Mouse (Mus musculus): ENCODE results near the gene Akap1. TPM values are rescaled to one million over a fixed set of nuclear protein-coding genes. Genes with fewer than 3 reads are reported as not detected.
"Not testable (repeated sequence)": the region's sequence is repeated elsewhere in the genome, so short reads cannot be mapped to it uniquely, and the experiment has no call there.

Gene Akap1
- total RNA-seq (2021) = 128 and 149 TPM in 2 replicates
- long read RNA-seq, experiment 1, transcript Akap1-201 (11 exons, 3,758 nt) = major isoform, 95 of 138 reads
- long read RNA-seq, experiment 1, partial matches to known transcripts = 22 of 138 reads
- long read RNA-seq, experiment 1, other reads (novel, unspliced or antisense) = 18 of 138 reads
- long read RNA-seq, experiment 2, transcript Akap1-201 (11 exons, 3,758 nt) = major isoform, 92 of 122 reads
- long read RNA-seq, experiment 2, transcript Akap1-203 (11 exons, 2,673 nt) = minor isoform, 8 of 122 reads
- long read RNA-seq, experiment 2, partial matches to known transcripts = 10 of 122 reads
- long read RNA-seq, experiment 2, other reads (novel, unspliced or antisense) = 12 of 122 reads

- peak; percentile 99 for DNase-seq
Observed at GRCm38 (mm10) chr11:88864458-88865197, at the start of gene Akap1. Gene Akap1 (minus strand): TSS chr11:88864586.

DNA sequence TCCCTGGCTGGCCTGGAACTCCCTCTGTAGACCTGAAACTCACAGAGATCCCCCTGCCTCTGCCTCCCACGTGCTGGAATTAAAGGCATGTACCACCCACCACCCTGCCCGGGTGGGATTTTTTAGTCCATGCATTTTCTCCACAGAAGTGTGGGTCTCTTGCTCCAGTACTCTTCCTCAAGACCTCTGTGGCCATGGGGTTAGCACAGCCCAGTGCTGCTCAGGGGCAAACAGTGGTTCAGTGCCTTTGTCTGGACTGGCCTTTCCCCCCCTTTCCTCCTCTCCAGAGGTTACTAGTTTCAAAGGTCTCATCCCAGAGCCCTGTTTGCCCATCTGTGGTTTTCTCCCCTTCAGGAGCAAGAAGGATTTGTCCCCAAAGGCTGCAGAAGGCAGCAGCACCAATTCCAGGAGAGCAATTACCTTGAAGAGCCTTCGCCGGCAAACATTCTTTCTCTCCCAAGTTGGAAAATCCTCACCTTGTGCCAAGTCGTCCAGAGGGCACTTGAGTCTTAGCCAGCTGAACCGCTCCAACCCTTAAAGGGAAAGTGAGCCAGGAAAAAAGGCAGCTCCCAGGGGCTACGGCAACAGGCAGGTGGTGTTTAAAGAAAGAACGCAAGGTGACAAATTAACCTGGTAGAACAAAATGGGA is 45.1 kb upstream of the Akap1 start:
- peak; percentile 84 for DNase-seq

- DNase-seq = peak; percentile 85
Observed at GRCm38 (mm10) chr11:88908557-88909211, 44.3 kb upstream of the Akap1 start.

DNA sequence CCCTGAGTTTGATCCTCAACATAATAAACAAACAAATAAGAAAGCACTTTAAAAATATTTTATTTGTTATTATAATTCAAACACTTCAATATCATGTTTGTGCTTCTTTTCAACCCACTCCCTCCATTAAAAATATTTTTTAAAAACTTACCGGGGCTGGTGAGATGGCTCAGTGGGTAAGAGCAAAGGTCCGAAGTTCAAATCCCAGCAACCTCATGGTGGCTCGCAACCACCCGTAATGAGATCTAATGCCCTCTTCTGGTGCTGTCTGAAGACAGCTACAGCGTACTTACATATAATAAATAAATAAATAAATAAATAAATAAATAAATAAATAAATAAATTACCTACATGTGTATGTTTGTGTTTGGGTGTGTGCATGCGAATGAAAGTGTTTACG is 43.5 kb upstream of the Akap1 start:
- no peak for DNase-seq

- DNase-seq = peak; percentile 18
Observed at GRCm38 (mm10) chr11:88905621-88906020, 41.2 kb upstream of the Akap1 start.

DNA sequence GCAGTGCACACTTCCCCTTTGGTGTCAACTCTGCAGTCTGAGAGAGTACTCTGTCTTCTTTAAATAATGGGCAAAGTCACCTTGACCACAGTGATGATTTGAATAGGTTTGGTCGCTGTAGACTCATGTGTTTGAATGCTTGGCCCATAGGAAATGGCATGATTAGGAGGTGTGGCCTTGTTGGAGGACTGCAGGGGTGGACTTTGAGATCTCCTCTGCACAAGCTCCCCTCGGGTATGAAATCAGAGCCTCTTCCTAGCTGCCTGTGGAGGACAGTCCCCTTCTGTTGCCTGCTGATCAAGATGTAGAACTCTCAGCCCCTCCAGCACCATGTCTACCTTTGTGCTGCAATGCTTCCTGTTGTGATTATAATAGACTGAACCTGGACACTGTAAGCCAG is 39.7 kb upstream of the Akap1 start:
- DNase-seq = no peak

- DNase-seq = no peak
Observed at GRCm38 (mm10) chr11:88902762-88903161, 38.4 kb upstream of the Akap1 start.

DNA sequence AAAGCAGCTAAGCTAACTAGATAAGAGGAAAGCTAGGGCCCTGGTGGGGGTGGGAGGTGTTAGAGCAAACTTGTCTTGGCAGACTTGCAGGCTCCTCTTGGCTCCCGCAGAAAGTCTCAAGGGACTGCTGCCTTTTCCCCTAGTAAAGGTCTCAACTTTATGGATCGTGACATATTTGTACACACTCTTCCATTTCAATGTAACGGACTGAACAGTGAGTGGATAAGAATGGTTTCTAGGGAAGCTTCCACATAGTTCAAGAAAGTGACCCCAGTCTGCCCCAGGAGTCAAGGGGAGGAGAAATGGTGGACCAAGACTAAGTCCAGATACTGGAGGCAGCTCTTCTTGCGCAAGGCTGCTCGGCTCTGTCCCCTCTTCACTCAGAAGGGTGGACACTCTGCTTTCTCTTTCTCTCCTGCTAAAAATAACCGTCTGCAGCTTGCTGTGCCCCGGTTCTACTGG is 37.0 kb upstream of the Akap1 start:
- DNase-seq = peak; percentile 42

GRCm38 (mm10) chr11:88899561-88899960 is 35.2 kb upstream of the Akap1 start:
- DNase-seq = no peak

- DNase-seq = no peak
Observed at GRCm38 (mm10) chr11:88898380-88898763, 34.0 kb upstream of the Akap1 start.

DNA sequence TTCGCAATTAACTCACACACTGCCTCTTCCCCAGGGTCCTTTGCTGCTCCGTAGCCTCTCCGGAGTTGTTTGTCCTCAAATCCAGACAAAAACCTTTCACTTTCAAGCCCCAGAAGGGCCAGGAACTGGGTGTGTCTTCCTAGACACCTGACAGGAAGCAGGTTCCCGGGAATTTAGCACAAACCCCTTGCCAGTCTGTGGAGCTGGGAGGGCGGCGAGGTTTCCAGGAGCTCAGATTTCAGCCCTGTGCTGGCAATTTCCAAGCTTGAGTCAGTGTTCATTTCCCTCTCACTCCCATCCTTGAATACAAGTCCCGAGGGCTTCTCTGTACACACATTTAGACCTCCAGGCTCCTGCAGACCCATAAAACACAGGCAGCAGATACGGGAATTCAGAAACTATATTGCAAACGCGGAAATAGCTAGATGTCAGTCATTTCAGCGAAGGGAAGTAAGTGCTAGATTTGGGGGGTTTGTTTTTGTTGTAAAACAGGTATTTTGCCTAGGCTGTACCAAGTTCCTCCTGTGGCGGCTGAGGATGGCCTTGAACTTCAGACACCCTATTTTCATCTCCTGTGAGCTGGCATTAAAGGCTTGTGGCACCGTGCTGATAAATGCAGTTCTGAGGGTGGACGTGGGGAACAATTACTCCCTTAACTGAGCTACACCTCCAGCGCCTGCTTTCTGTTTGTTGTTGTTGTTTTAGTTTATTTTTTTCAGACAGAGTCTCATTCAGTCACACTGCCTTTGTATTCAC is 33.4 kb upstream of the Akap1 start:
- peak; percentile 60 for DNase-seq

- DNase-seq = not testable (repeated sequence)
Observed at GRCm38 (mm10) chr11:88895800-88896232, 31.4 kb upstream of the Akap1 start.

- DNase-seq = peak; percentile 44
Observed at GRCm38 (mm10) chr11:88895235-88895634, 30.8 kb upstream of the Akap1 start.

- not testable (repeated sequence) for DNase-seq
Observed at GRCm38 (mm10) chr11:88894279-88894678, 29.9 kb upstream of the Akap1 start.

GRCm38 (mm10) chr11:88893501-88893900 is 29.1 kb upstream of the Akap1 start:
- not testable (repeated sequence) for DNase-seq

DNA sequence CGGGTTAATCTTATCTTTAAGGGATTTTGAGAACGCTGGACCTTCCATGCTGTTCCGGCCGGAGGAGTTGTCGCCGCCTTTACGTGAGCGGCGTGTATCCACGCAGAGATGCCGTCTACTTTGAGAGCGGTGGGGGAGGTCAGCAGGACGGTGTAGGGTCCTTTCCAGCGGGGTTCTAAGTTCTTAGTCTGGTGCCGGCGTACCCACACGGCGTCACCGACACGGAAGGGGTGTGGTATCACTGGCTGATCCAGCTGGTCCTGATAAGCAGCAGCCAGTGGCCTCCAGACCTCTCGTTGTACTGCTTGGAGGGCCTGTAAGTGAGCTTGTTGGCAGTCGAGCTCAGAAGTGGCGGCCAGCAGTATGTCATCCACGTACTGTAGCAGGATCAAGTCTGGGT is 28.4 kb upstream of the Akap1 start:
- not testable (repeated sequence) for DNase-seq

GRCm38 (mm10) chr11:88891921-88892561 is 27.7 kb upstream of the Akap1 start:
- DNase-seq = peak; percentile 40

DNA sequence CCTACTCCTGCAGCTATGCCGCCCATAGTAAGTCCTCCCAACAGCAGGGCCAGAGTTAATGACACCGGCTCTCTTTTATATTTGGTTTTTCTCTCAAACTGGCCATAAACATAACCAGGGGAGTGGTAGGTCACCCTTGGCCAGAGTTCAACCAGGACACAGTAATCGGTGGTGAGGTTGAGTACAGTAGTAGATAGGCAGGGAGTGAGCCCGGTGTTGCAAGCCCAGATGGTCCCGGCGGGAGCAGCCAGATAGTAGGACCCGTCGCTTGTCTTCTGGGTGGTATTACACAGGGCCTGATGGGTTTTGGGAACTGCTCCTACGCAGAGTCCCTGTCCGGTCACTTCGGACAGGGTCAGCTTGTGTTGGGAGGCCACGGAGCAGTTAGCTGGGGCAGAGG is 27.1 kb upstream of the Akap1 start:
- DNase-seq = peak; percentile 20

GRCm38 (mm10) chr11:88890904-88891303 is 26.5 kb upstream of the Akap1 start:
- not testable (repeated sequence) for DNase-seq

DNA sequence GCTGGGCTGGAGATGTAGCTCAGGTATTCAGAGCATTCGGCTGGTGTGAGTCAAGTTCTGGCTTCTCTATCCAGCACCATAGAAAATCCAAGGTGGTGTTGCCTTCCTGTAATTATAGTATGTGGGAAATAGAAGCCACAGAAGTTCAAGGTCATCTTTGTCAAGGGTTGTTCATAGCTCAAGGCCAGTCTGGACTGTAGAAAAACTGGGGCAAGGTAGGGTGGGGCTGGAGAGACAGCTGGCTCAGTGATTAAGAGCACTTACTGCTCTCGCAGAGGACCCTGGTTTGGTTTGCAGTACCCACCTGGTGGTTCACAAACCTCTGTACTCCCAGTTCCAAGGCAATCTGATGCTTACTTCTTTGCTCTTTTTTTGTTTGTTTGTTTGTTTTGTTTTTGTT is 24.6 kb upstream of the Akap1 start:
- no peak for DNase-seq
